Mouse (Mus musculus): ENCODE measurements around the gene Phox2b. TPM values are rescaled to one million over a fixed set of nuclear protein-coding genes. Genes with fewer than 3 reads are reported as not detected.

Gene Phox2b
- total RNA-seq, 2 experiments from 2014 or later: not detected

- no peak for DNase-seq (ENCODE audit: low spot score in 2 of 2)
Observed at GRCm38 (mm10) chr5:67093991-67094390, 5.1 kb downstream of the Phox2b start.

GRCm38 (mm10) chr5:67091766-67092165, 7.3 kb downstream of the Phox2b start:
- no peak for DNase-seq (ENCODE audit: low spot score in 2 of 2)

GRCm38 (mm10) chr5:67090856-67091255, 8.2 kb downstream of the Phox2b start:
- DNase-seq (ENCODE audit: low spot score in 2 of 2): no peak

- no peak for DNase-seq (ENCODE audit: low spot score in 2 of 2)
Observed at GRCm38 (mm10) chr5:67083117-67083516, 16.0 kb downstream of the Phox2b start.

- DNase-seq (ENCODE audit: low spot score in 2 of 2): no peak
Observed at GRCm38 (mm10) chr5:67063596-67063995, 35.5 kb downstream of the Phox2b start.

- DNase-seq (ENCODE audit: low spot score in 2 of 2): no peak
Observed at GRCm38 (mm10) chr5:67060519-67060918, 38.6 kb downstream of the Phox2b start.

GRCm38 (mm10) chr5:67057803-67058202, 41.3 kb downstream of the Phox2b start:
- no peak for DNase-seq (ENCODE audit: low spot score in 2 of 2)

GRCm38 (mm10) chr5:67048003-67048402, 51.1 kb downstream of the Phox2b start:
- DNase-seq (ENCODE audit: low spot score in 2 of 2): peak; percentile 37 to 53

Small RNA genes within 50 kb of the gene (microRNA-seq; reads per million reads assigned to microRNA genes)
- gene Gm23841: 0 reads per million in 2 experiments

Other genes with a start within 250 kb of the Phox2b start
- gene Tmem33, start 161.3 kb upstream of the Phox2b start, total RNA-seq (2021): 10 to 100 TPM; 91.8 to 93.4 TPM
- 100 to 1,000 TPM; 179 to 200 TPM for gene Slc30a9, start 207.7 kb upstream of the Phox2b start, total RNA-seq (2021)